Mouse (Mus musculus) midbrain, embryonic 15.5 days (tissue): ENCODE results near the gene Ccnk. TPM values are rescaled to one million over a fixed set of nuclear protein-coding genes. Genes with fewer than 3 reads are reported as not detected.
A peak's percentile ranks its signal among the peaks of the same experiment; 100 is the strongest.

Experiments
- ATAC-seq: fragments of 200-750 bp; cut with Nextera tagmentation; replicated peaks from 2 replicates; pipeline ENCODE4 v1.8.0; 2017; ENCODE audit warnings: moderate TSS enrichment
- H3K27ac ChIP-seq: fragments of 300-500 bp; sonication (generic); 2 replicates; pipeline ENCODE4 v1.5.1; 2015; ENCODE audit warnings: mild to moderate bottlenecking, inconsistent platforms
- H3K27me3 ChIP-seq: fragments of 300-500 bp; sonication (generic); replicated peaks from 2 replicates; pipeline ENCODE4 v1.6.1; 2015; ENCODE audit warnings: inconsistent platforms
- H3K36me3 ChIP-seq: fragments of 300-500 bp; sonication (generic); replicated peaks from 2 replicates; pipeline ENCODE4 v1.6.1; 2015; ENCODE audit warnings: inconsistent platforms
- H3K4me1 ChIP-seq: fragments of 300-500 bp; sonication (generic); 2 replicates; pipeline ENCODE4 v1.6.1; 2015; ENCODE audit warnings: inconsistent platforms
- H3K4me2 ChIP-seq: fragments of 300-500 bp; sonication (generic); 2 replicates; pipeline ENCODE4 v1.6.1; 2015; ENCODE audit warnings: inconsistent platforms, mild to moderate bottlenecking, moderate library complexity
- H3K4me3 ChIP-seq: fragments of 300-500 bp; sonication (generic); 2 replicates; pipeline ENCODE4 v1.5.1; 2015; ENCODE audit warnings: mild to moderate bottlenecking, inconsistent platforms
- H3K9ac ChIP-seq: fragments of 300-500 bp; sonication (generic); 2 replicates; pipeline ENCODE4 v1.6.1; 2015; ENCODE audit warnings: mild to moderate bottlenecking, inconsistent platforms
- H3K9me3 ChIP-seq: fragments of 300-500 bp; sonication (generic); 2 replicates; pipeline ENCODE4 v1.6.1; 2016; ENCODE audit warnings: inconsistent platforms
- WGBS: fragments of 180-500 bp; shearing (Covaris S2); methylation state at CpG from one replicate; pipeline ENCODE4 v1.1.7; 2015; ENCODE audit warnings: mixed read lengths; 5-methylcytosine and 5-hydroxymethylcytosine counted together
- polyA plus RNA-seq: library from polyadenylated mRNA; unstranded; fragments of >200 nt; fragmentation: Nextera tagmentation; extraction: Ambion mirVana; gene quantifications from 2 replicates; pipeline ENCODE4 v1.2.1, GENCODE M21; 2015

The Ccnk gene
- 2.4 and 3.7 TPM in 2 replicates for polyA plus RNA-seq

DNA sequence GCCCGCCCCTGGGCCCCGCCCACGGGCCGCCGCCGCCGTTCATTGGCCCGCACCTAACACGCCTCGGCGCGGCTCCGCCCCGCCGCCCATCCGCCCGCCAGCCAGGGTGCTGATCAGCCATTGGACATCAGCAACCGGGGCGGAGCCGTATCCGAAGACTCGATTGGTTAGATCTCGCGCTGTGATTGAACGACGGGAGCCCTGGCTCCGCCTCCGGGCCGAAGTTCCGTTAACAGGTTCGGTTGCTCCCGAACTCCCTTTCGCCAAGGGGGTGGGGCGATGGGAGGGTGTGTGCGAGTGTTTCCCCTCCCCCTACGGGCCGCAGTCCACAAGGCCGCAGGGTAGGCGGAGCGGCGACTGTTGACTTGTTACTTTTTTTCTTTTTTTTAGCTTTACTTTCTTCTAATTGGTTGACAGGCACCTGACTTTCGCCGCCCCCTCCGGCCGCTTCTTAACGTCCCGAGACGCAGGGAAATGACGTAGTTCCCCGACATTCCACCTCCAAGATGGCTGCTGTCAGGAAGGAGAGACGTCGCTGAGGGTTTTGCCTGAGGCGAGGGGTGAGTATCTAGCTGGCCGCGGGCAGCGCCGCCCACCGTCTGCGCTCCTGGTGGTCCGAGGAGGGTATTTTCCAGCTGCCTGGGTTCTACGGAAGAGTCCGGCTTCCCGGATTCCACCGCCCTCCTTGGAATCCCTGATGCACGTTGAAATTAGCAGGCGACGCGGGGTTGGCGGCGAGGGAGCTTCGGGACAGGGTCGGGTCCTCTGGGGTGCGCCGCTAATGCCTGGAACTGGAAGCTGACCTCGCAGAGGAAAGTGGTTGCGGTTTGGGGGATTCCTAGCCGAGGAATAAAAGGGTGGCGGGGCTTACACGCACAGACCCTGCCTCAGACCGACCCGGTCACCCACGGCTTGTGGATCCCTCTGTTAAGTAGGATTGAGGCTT is at the start of gene Ccnk:
Gene Ccnk, plus strand, starts transcription at position 259 of the 946 bp plus-strand sequence.
- Histone ChIP-seq H3K9ac (peak within 1 kb of the TSS; percentile 86), H3K36me3 (no peaks in the 10 kb centered on the region; the same call in 1 of the 2 replicates), H3K4me1 (peaks cover 34% of the 10 kb centered on the region), H3K9me3 (no peaks in the 10 kb centered on the region), H3K4me2 (peak within 1 kb of the TSS; percentile 87), H3K4me3 (peak within 1 kb of the TSS; percentile 99), H3K27ac (peak within 1 kb of the TSS; percentile 82), H3K27me3 (no peaks in the 10 kb centered on the region)
- under 1% methylated on average over 77 of the region's 82 CpGs for WGBS
- ATAC-seq, result peak; percentile 98

DNA sequence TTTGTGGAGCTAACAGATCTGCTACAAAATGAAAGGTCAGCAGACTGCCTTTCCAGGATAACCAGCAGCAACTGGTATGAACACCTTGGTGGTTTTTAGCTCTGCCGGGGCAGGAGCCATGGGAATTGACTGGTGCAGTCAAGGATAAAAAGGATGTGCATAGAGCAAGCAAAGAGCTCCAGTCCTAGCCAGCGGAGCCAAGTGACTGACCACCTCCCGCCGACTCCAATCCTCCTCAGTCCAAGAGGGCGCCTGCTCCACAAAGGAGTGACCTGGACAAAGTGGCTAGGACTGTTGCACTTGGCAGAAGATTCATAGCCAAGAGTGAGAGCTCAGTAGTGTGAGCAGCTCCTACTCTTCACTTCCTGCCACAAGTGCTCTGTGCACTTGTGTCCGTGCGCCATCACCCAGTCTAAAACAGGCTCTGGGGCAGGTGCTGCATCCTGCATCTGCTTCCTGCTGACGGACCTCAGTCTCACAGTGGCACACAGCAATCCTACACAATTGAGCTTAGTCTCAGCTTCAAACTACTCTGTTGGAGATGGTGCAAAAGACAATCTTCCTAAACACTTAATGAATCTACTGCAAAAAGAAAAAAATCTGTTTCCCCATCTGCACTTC is 46.8 kb upstream of the Ccnk start:
- H3K36me3 ChIP-seq, result peaks cover 11% of the 10 kb centered on the region; the same call in 1 of the 2 replicates
- H3K4me2 ChIP-seq, result no peak overlapping the region
- H3K27me3 ChIP-seq, result no peaks in the 10 kb centered on the region
- no peak overlapping the region for H3K9ac ChIP-seq
- H3K4me1 ChIP-seq, result no peaks in the 10 kb centered on the region
- H3K27ac ChIP-seq, result no peak overlapping the region
- H3K9me3 ChIP-seq, result no peaks in the 10 kb centered on the region
- no peak overlapping the region for H3K4me3 ChIP-seq
- WGBS, result 86% methylated on average over 8 of the region's 8 CpGs
- no peak for ATAC-seq

- no peak overlapping the region for H3K27ac ChIP-seq
- no peak overlapping the region for H3K4me2 ChIP-seq
- WGBS, result 83% methylated on average over 2 of the region's 2 CpGs
- H3K27me3 ChIP-seq, result no peaks in the 10 kb centered on the region
- no peaks in the 10 kb centered on the region for H3K4me1 ChIP-seq
- no peak for ATAC-seq
- H3K9ac ChIP-seq, result no peak overlapping the region
- no peaks in the 10 kb centered on the region for H3K9me3 ChIP-seq
- H3K4me3 ChIP-seq, result no peak overlapping the region
- peaks cover 8% of the 10 kb centered on the region; the same call in 1 of the 2 replicates for H3K36me3 ChIP-seq
Observed at GRCm38 (mm10) chr12:108133181-108133580, 46.2 kb upstream of the Ccnk start.

- Histone ChIP-seq H3K9ac (no peak overlapping the region), H3K4me1 (no peaks in the 10 kb centered on the region), H3K4me2 (no peak overlapping the region), H3K36me3 (no peaks in the 10 kb centered on the region; the same call in 1 of the 2 replicates), H3K4me3 (no peak overlapping the region), H3K27me3 (no peaks in the 10 kb centered on the region), H3K27ac (no peak overlapping the region), H3K9me3 (no peaks in the 10 kb centered on the region)
- no peak for ATAC-seq
- WGBS, result 87% methylated on average over 6 of the region's 6 CpGs
Observed at GRCm38 (mm10) chr12:108135610-108136208, 43.7 kb upstream of the Ccnk start.

DNA sequence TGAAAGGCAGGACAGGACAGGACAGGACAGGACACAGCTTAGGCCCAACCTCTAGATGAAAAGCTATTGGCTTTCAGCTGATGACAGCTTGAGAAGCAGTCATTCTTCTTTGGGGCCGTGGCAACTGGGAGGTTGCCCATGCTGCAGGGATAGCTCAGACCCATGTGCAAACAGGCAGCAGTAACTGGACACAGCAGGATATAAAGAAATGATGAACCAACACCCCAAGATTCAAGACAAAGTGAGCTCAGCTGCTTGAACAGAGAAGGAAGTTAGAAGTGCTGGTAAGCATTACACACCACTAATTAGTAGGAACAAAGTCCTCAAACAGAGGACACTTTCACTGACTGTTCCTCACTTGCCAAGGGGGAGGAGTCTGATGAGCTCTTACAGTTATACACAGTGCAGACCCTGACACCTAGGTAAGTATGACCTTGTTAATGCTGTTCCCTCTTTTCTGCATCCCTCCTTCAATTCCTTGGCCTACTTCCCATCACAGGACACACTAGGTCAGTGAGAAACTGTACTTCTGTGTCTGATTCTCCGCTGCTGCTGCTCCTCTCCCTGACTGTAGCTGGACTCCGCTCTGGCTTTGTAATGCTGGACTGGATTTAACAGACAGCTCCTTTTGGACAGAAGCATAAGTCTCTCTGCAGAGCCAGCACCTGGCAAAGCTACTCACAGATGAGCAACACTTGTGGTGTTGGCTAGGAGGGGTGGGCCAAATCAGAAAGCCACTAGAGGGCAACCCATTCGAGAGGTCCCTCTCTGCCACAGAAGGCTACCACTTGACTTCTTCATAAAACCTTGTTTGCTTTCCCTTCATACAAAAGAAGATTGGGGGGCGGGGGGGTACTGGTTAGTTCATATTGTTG is 35.5 kb upstream of the Ccnk start:
- no peak overlapping the region for H3K27ac ChIP-seq
- no peak for ATAC-seq
- H3K36me3 ChIP-seq, result no peaks in the 10 kb centered on the region
- WGBS, result 89% methylated on average over 5 of the region's 5 CpGs
- H3K4me2 ChIP-seq, result no peak overlapping the region
- H3K4me1 ChIP-seq, result no peaks in the 10 kb centered on the region
- H3K4me3 ChIP-seq, result no peak overlapping the region
- no peaks in the 10 kb centered on the region for H3K9me3 ChIP-seq
- no peaks in the 10 kb centered on the region for H3K27me3 ChIP-seq
- no peak overlapping the region for H3K9ac ChIP-seq

- Histone ChIP-seq H3K9ac (no peak overlapping the region), H3K4me2 (no peak overlapping the region), H3K4me1 (no peaks in the 10 kb centered on the region), H3K4me3 (no peak overlapping the region), H3K27me3 (no peaks in the 10 kb centered on the region), H3K9me3 (no peaks in the 10 kb centered on the region), H3K27ac (no peak overlapping the region), H3K36me3 (no peaks in the 10 kb centered on the region)
- WGBS, result 95% methylated on average over 3 of the region's 3 CpGs
- no peak for ATAC-seq
Observed at GRCm38 (mm10) chr12:108145198-108145597, 34.2 kb upstream of the Ccnk start.

GRCm38 (mm10) chr12:108149764-108150163 is 29.6 kb upstream of the Ccnk start:
- WGBS, result 76% methylated on average over 3 of the region's 3 CpGs
- no peak for ATAC-seq
- peaks cover 8% of the 10 kb centered on the region; the same call in 1 of the 2 replicates for H3K36me3 ChIP-seq

DNA sequence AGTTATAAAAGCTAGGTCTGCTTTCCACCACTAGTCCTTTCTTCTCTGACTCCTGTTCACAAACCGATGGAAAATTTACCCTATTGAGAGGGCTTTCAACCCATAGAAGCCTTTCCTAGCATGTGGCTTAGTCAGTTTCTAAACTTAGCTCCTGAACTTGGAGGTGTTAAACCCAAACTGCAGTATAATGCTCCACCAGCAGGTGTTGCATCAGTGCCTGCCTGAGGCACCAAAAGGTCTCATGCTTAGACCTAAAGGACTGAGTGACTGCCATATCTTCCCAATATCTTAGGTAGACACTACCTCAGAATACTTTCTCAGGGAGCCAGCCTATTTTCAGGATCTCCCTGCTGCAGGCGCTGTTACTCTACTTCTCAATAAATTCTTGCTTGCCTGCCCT is 26.6 kb upstream of the Ccnk start:
- Histone ChIP-seq H3K27me3 (no peaks in the 10 kb centered on the region), H3K36me3 (peaks cover 14% of the 10 kb centered on the region; the same call in 1 of the 2 replicates), H3K9ac (no peak overlapping the region), H3K27ac (no peak overlapping the region), H3K4me1 (no peaks in the 10 kb centered on the region), H3K4me2 (no peak overlapping the region), H3K9me3 (no peaks in the 10 kb centered on the region), H3K4me3 (no peak overlapping the region)
- no peak for ATAC-seq
- 98% methylated on average over 2 of the region's 2 CpGs for WGBS

More at GRCm38 (mm10) chr12:108149764-108150163, 29.6 kb upstream of the Ccnk start:
- H3K4me2 ChIP-seq, result no peak overlapping the region
- H3K4me3 ChIP-seq, result no peak overlapping the region
- H3K27ac ChIP-seq, result no peak overlapping the region
- no peaks in the 10 kb centered on the region for H3K27me3 ChIP-seq
- H3K9ac ChIP-seq, result no peak overlapping the region
- no peaks in the 10 kb centered on the region for H3K9me3 ChIP-seq
- H3K4me1 ChIP-seq, result no peaks in the 10 kb centered on the region

DNA sequence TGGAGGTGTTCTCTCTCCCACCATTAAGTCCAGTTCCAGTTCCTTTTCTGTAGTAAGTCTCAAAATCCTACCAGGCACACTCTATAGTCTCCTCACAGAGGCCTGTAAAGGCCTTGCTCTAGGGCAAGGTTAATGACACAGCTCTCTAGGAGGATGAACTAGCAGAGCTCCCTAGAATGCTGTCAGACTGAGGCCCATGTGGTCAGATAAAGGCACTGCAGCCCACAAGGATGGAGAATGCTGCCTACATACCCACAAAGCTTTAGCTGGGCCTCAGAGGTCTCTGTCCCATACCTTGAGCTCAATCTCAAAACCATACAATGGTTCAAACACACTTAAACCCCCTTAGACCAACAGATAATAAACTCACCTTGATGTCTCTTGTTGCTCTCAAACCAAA is 19.5 kb upstream of the Ccnk start:
- no peak for ATAC-seq
- H3K4me1 ChIP-seq, result no peaks in the 10 kb centered on the region
- no peaks in the 10 kb centered on the region for H3K27me3 ChIP-seq
- H3K9me3 ChIP-seq, result no peaks in the 10 kb centered on the region
- no peak overlapping the region for H3K9ac ChIP-seq
- H3K36me3 ChIP-seq, result peaks cover 13% of the 10 kb centered on the region; the same call in 1 of the 2 replicates
- H3K27ac ChIP-seq, result no peak overlapping the region
- H3K4me2 ChIP-seq, result no peak overlapping the region
- H3K4me3 ChIP-seq, result no peak overlapping the region

- WGBS, result 91% methylated on average over 1 of the region's 1 CpGs
- ATAC-seq, result no peak
Observed at GRCm38 (mm10) chr12:108162036-108162435, 17.3 kb upstream of the Ccnk start.

GRCm38 (mm10) chr12:108163706-108164105 is 15.7 kb upstream of the Ccnk start:
- Histone ChIP-seq H3K4me1 (no peaks in the 10 kb centered on the region), H3K4me2 (no peak overlapping the region), H3K36me3 (0 out of 2 replicates have a peak, but pooled peaks cover 6% of the 10 kb centered on the region), H3K27ac (no peak overlapping the region), H3K9ac (no peak overlapping the region), H3K4me3 (no peak overlapping the region), H3K27me3 (no peaks in the 10 kb centered on the region), H3K9me3 (no peaks in the 10 kb centered on the region)
- WGBS, result 85% methylated on average over 3 of the region's 3 CpGs
- ATAC-seq, result no peak

More at GRCm38 (mm10) chr12:108162036-108162435, 17.3 kb upstream of the Ccnk start:
- H3K9ac ChIP-seq, result no peak overlapping the region
- no peak overlapping the region for H3K27ac ChIP-seq
- H3K36me3 ChIP-seq, result 0 out of 2 replicates have a peak, but pooled peaks cover 6% of the 10 kb centered on the region
- no peaks in the 10 kb centered on the region for H3K27me3 ChIP-seq
- H3K4me1 ChIP-seq, result no peaks in the 10 kb centered on the region
- H3K9me3 ChIP-seq, result no peaks in the 10 kb centered on the region
- H3K4me3 ChIP-seq, result no peak overlapping the region
- no peak overlapping the region for H3K4me2 ChIP-seq
